Mouse (Mus musculus) intestine, embryonic 16.5 days (tissue): Measurements from ENCODE around the gene Gna15. TPM values are rescaled to one million over a fixed set of nuclear protein-coding genes. Genes with fewer than 3 reads are reported as not detected.

Experiments used
- ATAC-seq: fragments of 200-750 bp; cut with Nextera tagmentation; 2 replicates; pipeline ENCODE4 v1.8.0; 2017; ENCODE audit warnings: moderate TSS enrichment, moderate library complexity
- H3K27ac ChIP-seq: fragments of 300-500 bp; sonication (generic); 2 replicates; pipeline ENCODE4 v1.5.1; 2014; ENCODE audit warnings: mild to moderate bottlenecking, low read length
- H3K27me3 ChIP-seq: fragments of 300-500 bp; sonication (generic); replicated peaks from 2 replicates; pipeline ENCODE4 v1.6.1; 2014; ENCODE audit warnings: low read length, control low read depth, mixed read lengths; ENCODE audit not compliant: control insufficient read depth, insufficient read depth
- H3K36me3 ChIP-seq: fragments of 300-500 bp; sonication (generic); 2 replicates; pipeline ENCODE4 v1.6.1; 2014; ENCODE audit warnings: low read length, control low read depth; ENCODE audit not compliant: control insufficient read depth, insufficient read depth
- H3K4me1 ChIP-seq: fragments of 300-500 bp; sonication (generic); 2 replicates; pipeline ENCODE4 v1.6.1; 2014; ENCODE audit warnings: low read length, control low read depth, mixed read lengths; ENCODE audit not compliant: control insufficient read depth, insufficient read depth
- H3K4me2 ChIP-seq: fragments of 300-500 bp; sonication (generic); 2 replicates; pipeline ENCODE4 v1.6.1; 2014; ENCODE audit warnings: low read depth, low read length, control low read depth
- H3K4me3 ChIP-seq: fragments of 300-500 bp; sonication (generic); 2 replicates; pipeline ENCODE4 v1.5.1; 2014; ENCODE audit warnings: mild to moderate bottlenecking, low read length
- H3K9ac ChIP-seq: fragments of 300-500 bp; sonication (generic); 2 replicates; pipeline ENCODE4 v1.6.1; 2014; ENCODE audit warnings: low read depth, low read length
- H3K9me3 ChIP-seq: fragments of 300-500 bp; sonication (generic); 2 replicates; pipeline ENCODE4 v1.6.1; 2016; ENCODE audit warnings: low read length, control low read depth; ENCODE audit not compliant: control insufficient read depth
- WGBS: fragments of 180-500 bp; shearing (Covaris S2); extraction: QIAGEN DNeasy Blood & Tissue Kit; methylation state at CpG from one replicate; pipeline ENCODE4 v1.1.7; 2014; 5-methylcytosine and 5-hydroxymethylcytosine counted together
- polyA plus RNA-seq: library from polyadenylated mRNA; unstranded; fragments of >200 nt; fragmentation: Nextera tagmentation; extraction: Ambion mirVana; gene quantifications from 2 replicates; pipeline ENCODE4 v1.2.1, GENCODE M21; 2015

Gene Gna15
- 1.1 and 1.5 TPM in 2 replicates for polyA plus RNA-seq

DNA sequence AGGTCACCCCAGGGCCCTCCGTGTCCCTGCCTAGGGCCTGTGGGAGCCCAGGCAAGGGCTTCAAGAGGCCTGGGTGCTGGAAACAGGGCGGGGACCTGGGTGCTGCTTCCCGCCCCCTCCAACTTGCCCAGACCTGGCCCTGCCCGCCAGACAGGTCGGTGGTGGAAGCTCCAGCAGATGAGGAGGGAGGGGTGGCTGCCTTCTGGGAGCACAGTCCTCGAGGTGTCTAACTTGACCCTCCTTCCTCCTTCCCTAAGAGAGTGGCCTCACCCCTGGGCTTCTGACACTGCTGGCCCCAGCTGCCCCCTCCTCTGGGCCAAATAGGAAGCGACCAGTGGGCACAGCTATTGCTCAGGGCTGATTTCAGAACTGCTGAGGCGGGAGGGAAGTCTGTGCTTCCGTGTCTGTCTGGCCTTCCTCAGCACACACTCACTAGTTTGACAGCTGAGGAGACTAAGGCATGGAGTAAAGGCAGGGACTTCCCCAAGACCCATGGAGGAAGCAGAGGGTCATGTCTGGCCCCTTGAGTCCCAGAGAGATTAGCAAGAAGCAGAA lies at the start of gene Gna15:
Gene Gna15 (minus strand): TSS at position 175 of the 555 bp plus-strand sequence.
- H3K27me3 ChIP-seq = no peaks in the 10 kb centered on the region
- H3K4me3 ChIP-seq = peak within 1 kb of the TSS; percentile 19; the same call in 1 of the 2 replicates
- peak within 1 kb of the TSS; percentile 51; the same call in 1 of the 2 replicates for H3K9ac ChIP-seq
- peak within 1 kb of the TSS; percentile 54 for H3K27ac ChIP-seq
- 0 out of 2 replicates have a peak, but pooled peaks cover 5% of the 10 kb centered on the region for H3K36me3 ChIP-seq
- peak within 1 kb of the TSS; percentile 6; the same call in 1 of the 2 replicates for H3K4me2 ChIP-seq
- WGBS = 18% methylated on average over 9 of the region's 9 CpGs
- ATAC-seq = peak; percentile 38; the same call in 1 of the 2 replicates
- H3K4me1 ChIP-seq = peaks cover 11% of the 10 kb centered on the region
- no peaks in the 10 kb centered on the region for H3K9me3 ChIP-seq

DNA sequence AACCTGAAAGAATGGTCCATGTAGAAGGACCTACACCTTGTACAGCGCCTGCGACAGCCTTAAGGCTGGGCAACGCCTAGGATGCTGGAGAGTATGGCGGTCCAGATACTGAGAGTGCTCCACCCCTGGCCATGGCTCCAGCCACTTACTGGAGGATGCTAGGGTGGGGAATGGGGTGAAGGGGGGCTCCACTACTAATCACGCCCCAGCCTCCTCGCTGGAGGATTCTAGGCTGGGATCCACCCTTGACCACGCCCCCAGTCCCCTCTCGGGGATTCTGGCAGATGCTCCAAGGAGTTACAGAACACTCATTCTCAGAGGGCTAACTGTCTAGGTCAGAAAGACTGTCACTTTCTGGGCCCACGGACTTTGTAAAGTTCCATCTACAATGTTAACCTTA lies 49.0 kb upstream of the Gna15 start:
- no peak overlapping the region for H3K4me3 ChIP-seq

DNA sequence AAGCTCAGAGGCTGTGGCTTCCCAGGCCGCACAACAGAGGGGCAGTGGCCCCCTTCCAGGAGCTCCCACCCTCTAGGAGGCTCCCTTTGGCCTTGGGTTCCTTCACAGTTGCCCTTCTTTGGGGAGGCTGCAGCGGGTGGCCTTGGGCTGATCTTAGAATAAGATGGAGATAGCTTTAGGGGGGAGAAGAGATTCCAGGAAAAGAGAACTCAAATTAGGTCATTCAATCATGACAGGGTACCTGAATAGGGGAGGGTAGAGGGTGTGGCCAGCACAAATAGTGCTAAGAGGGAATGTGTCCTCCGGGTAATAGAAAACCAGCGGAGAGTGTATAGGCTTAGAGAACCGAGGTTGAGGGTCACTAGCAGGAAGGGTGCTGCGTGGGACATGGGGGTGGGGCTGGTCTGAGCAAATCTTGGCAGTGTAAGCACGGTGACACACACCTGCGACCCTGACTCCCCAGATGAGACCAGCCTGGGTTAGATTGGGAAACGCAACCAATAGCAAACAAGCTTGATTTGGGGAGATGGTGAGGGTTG lies 48.2 kb upstream of the Gna15 start:
- no peaks in the 10 kb centered on the region for H3K27me3 ChIP-seq
- peak; percentile 11 for ATAC-seq
- peak overlapping the region; percentile 69 for H3K27ac ChIP-seq
- H3K9me3 ChIP-seq = no peaks in the 10 kb centered on the region
- peak overlapping the region; percentile 6 for H3K9ac ChIP-seq
- 13% methylated on average over 9 of the region's 9 CpGs for WGBS
- peak overlapping the region; percentile 29 for H3K4me3 ChIP-seq
- no peaks in the 10 kb centered on the region for H3K36me3 ChIP-seq
- H3K4me2 ChIP-seq = peak overlapping the region; percentile 84
- H3K4me1 ChIP-seq = peaks cover 60% of the 10 kb centered on the region

More for the DNA sequence above, 49.0 kb upstream of the Gna15 start:
- H3K9me3 ChIP-seq = no peaks in the 10 kb centered on the region
- H3K4me2 ChIP-seq = no peak overlapping the region
- WGBS = 16% methylated on average over 9 of the region's 9 CpGs
- no peaks in the 10 kb centered on the region for H3K27me3 ChIP-seq
- H3K4me1 ChIP-seq = peaks cover 60% of the 10 kb centered on the region
- ATAC-seq = no peak
- H3K27ac ChIP-seq = peak overlapping the region; percentile 46; the same call in 1 of the 2 replicates
- no peak overlapping the region for H3K9ac ChIP-seq
- no peaks in the 10 kb centered on the region for H3K36me3 ChIP-seq

DNA sequence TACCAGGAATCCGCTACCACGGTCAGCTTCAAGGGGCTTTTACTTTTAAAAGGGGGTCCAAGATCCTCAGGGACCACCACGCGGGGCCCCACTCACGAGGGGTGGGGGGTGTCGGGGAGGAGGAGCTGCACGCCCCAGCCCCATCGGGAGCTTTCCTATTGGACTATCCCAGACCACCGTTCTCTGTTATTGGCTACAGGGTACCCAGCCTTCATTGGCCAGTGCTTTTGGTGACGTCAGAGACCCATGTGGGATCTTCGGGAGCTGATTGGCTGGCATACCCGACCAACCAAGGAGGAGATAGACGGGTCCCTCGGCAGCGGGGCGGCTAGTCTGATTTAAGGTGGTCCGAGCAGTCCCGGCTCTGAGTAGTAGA lies 47.5 kb upstream of the Gna15 start:
- Histone ChIP-seq H3K4me1 (peaks cover 60% of the 10 kb centered on the region), H3K36me3 (peaks cover under 1% of the 10 kb centered on the region; the same call in 1 of the 2 replicates), H3K9ac (peak overlapping the region; percentile 52)

DNA sequence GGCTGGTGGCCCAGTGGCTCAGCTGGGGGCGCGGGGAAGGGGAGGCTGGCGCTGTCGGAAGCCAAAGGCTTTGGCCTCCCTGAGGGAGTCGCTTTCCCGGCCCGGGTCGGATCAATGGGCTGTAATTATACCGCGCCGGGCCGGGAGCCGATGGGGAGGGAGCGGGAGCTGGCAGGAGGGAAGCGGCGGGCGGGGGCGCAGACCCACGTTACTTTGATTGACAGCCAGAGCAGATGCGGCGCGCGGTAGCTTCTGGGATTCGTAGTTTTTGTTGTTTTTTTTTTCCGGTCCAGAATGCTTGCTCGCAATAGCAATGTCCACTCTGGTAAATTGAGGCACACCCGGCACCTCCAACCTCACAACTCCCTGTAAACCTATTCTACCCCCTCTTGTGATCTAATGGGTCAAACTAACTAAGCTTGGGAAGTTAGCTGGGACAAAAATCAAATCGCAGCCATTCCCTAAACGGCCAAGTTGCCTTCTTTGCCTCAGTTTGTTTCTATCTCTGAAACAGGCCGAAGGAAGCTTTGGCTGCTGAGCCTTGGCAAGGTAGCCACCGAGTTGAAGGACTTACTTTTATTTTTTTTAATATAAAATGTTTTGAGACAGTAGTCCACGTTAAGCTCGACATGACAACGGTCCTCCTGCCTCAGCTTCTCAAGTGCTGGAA lies 46.9 kb upstream of the Gna15 start:
- peak overlapping the region; percentile 64 for H3K9ac ChIP-seq
- peak overlapping the region; percentile 84 for H3K4me2 ChIP-seq
- no peaks in the 10 kb centered on the region for H3K9me3 ChIP-seq
- WGBS = under 1% methylated on average over 33 of the region's 34 CpGs
- peak overlapping the region; percentile 83 for H3K27ac ChIP-seq
- peak overlapping the region; percentile 59 for H3K4me3 ChIP-seq
- peaks cover 6% of the 10 kb centered on the region; the same call in 1 of the 2 replicates for H3K36me3 ChIP-seq
- H3K4me1 ChIP-seq = peaks cover 60% of the 10 kb centered on the region
- ATAC-seq = peak; percentile 51
- no peaks in the 10 kb centered on the region for H3K27me3 ChIP-seq

More for the DNA sequence above, 47.5 kb upstream of the Gna15 start:
- ATAC-seq = peak; percentile 86
- H3K27ac ChIP-seq = peak overlapping the region; percentile 83
- no peaks in the 10 kb centered on the region for H3K27me3 ChIP-seq
- H3K4me2 ChIP-seq = peak overlapping the region; percentile 84
- peak overlapping the region; percentile 59 for H3K4me3 ChIP-seq
- WGBS = 0% methylated on average over 18 of the region's 18 CpGs
- no peaks in the 10 kb centered on the region for H3K9me3 ChIP-seq

DNA sequence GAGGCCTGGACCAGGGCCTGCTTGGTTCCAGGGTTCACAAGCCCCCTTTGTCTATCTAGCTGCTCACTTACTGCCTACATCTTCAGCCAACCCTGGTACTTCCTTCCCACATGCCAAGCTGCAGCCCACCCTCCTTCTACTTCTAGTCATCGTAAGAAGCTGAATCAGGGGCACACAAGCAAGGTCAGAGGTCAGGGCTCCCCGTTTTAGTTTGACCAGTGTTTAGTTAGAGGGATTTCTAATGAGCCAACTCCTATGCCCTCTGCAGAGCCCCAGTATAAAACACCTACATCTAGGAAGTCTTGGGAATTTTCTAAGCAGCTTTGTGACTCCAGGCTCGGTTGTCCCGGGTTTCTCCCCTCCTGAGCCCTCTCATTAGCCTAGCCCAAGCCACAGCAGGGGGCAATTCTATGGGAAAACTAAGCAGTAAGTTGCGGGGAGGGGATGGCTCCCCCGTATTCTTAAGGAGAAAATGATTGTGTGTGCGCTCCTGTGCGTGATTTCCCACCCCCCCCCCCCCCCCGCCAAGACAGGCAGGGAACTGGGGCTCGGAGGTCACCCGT lies 46.3 kb upstream of the Gna15 start:
- Histone ChIP-seq H3K36me3 (peaks cover 12% of the 10 kb centered on the region), H3K9ac (peak overlapping the region; percentile 64), H3K27me3 (no peaks in the 10 kb centered on the region), H3K4me1 (peaks cover 57% of the 10 kb centered on the region), H3K27ac (peak overlapping the region; percentile 83), H3K4me3 (peak overlapping the region; percentile 59), H3K9me3 (no peaks in the 10 kb centered on the region), H3K4me2 (peak overlapping the region; percentile 84)
- WGBS = 5% methylated on average over 10 of the region's 11 CpGs
- ATAC-seq = peak; percentile 4

DNA sequence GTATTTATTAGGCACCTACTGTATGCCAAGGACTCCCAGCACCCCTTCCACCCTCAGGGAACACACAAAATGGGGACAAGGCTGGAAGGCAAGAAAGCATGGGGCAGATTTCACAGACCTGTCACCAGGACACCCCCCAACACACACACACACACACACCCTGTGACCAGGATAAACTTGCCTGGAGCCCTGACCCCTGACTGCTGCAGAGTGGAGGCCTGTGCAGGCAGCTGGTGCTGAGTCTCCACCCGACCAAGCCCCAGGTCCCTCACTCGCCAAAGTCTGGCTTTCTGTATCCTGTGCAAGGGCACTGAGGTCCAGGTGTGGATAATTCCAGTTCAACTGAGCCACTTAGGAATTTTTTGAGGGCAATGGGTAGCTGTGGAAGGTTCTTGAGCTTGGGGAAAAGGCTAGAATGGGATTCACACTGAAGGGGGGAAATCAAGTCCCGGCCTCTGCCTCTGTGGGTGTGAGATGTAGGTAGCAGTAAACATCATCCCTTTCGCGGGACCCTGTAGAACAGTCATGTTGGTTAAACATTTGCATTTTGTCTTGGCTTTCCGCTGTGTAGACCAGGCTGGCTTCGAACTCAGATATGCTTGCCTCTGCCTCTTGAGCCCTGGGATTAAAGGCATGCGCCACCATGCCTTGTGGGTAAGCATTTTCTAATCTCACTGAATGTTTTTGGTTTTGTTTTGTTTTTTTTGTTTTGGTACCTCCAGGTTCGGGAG lies 45.6 kb upstream of the Gna15 start:
- Histone ChIP-seq H3K4me1 (peaks cover 61% of the 10 kb centered on the region), H3K9me3 (no peaks in the 10 kb centered on the region), H3K4me2 (no peak overlapping the region), H3K27ac (peak overlapping the region; percentile 83), H3K9ac (peak overlapping the region; percentile 38; the same call in 1 of the 2 replicates), H3K4me3 (no peak overlapping the region), H3K27me3 (no peaks in the 10 kb centered on the region), H3K36me3 (peaks cover 18% of the 10 kb centered on the region)
- ATAC-seq = no peak
- 65% methylated on average over 9 of the region's 9 CpGs for WGBS

DNA sequence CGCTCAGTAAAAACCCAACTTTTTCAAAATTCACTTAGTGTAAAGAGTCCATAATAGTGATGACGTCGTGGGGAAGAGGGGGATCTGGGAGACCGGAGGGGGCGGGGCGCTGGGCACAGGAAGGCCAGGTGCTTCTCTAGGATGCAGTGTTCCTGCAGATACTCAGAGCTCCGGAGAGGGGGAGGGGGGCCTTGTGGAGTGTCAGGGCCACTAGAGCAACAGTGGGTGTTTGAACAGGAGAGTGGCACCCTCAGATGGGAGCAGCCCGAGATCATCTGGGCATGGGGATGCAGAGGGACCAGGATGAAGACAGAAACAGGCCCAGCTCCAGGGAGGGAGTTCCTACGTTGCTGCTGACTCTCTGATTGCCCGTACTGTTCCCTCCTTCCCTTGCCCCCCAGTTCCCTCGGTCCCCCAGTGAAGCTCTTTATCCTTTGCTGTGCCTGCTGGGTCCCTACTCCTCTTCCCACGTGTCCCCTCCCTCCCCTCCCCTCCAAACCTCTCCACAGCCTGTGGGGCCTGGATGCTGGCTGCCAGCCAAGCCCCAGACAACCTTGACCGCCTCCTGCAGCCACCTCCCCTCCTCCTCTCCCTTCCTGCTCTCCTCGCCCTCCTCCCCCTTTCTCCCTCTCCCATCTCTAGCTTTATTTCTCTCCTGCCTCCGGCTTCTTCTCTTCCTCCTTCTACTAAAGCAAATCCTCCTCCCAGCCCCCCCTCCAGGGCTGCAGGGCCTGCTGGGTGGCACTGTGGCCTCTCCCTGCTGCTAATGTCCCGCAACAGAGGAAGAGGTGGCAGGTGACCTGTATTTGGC lies 44.6 kb upstream of the Gna15 start:
- peak overlapping the region; percentile 38 for H3K9ac ChIP-seq
- peak overlapping the region; percentile 83 for H3K27ac ChIP-seq
- H3K27me3 ChIP-seq = no peaks in the 10 kb centered on the region
- peaks cover 61% of the 10 kb centered on the region for H3K4me1 ChIP-seq
- ATAC-seq = peak; percentile 12
- 7% methylated on average over 16 of the region's 16 CpGs for WGBS
- peaks cover 18% of the 10 kb centered on the region for H3K36me3 ChIP-seq
- H3K4me2 ChIP-seq = peak overlapping the region; percentile 40
- H3K9me3 ChIP-seq = no peaks in the 10 kb centered on the region
- no peak overlapping the region for H3K4me3 ChIP-seq
